26 mouse cellular contexts compared by ENCODE assay signal in the genomic region with DNA sequence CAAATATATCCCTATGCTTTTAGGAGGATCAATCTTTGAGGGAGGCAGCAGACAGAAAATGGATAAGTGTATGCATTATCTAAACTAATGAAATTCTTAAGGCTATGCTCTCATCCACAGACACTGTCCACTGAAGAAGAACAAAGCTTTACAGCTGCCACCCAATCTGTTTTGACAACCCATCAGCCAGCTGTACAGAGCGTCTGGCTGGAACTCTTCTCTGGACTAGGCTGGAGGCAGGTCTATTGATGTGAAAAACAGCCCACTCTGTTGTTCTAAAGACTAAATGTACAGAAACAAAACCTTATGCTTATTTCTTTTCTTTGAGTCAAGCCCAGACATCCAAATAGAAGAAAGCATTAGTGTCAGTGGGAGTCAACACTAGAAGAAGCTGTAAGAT. TPM values are rescaled to one million over a fixed set of nuclear protein-coding genes. Genes with fewer than 3 reads are reported as not detected.
DNase-seq lines count a peak whose midpoint lies in the region; ATAC-seq and TF ChIP-seq lines count a peak whose summit lies in the region.
"Had no signal": no experiment of that assay in that cellular context is flagged by ENCODE, and none has a peak within 500 bp of the region (broad histone marks: within the 10 kb centered on the region; RNA-seq: fewer than 3 reads in every experiment).

No protein-coding gene starts in this region.

- no peak for ATAC-seq in hindbrain, embryonic 13.5 days (ENCODE audit: low FRiP score)
- peak; percentile 43 for ATAC-seq in lung, postnatal 0 days
- ATAC-seq: CD4-positive, CD25-positive, alpha-beta regulatory T cell, adult 4 months; intestine, embryonic 16.5 days; midbrain, embryonic 15.5 days had no signal

- no peaks in the 10 kb centered on the region for H3K27me3 ChIP-seq in hindbrain, embryonic 10.5 days (ENCODE audit: insufficient read depth, poor library complexity, severe bottlenecking)
- no peaks in the 10 kb centered on the region for H3K27me3 ChIP-seq in hindbrain, embryonic 13.5 days
- no peaks in the 10 kb centered on the region for H3K27me3 ChIP-seq in lung, postnatal 0 days (replicated peaks; ENCODE audit: insufficient read depth, low read length)
- H3K27me3 ChIP-seq: embryonic facial prominence, embryonic 13.5 days; forebrain, embryonic 12.5 days; heart, embryonic 15.5 days; hindbrain, embryonic 12.5 days; limb, embryonic 12.5 days; liver, embryonic 15.5 days; midbrain, embryonic 15.5 days had no signal

- intact Hi-C loops in left cerebral cortex, postnatal 25 days (cut with DNase I), result no loop called here

- peaks cover 14% of the 10 kb centered on the region; the same call in 1 of the 2 replicates for H3K4me1 ChIP-seq in hindbrain, embryonic 10.5 days (replicated peaks)
- no peaks in the 10 kb centered on the region for H3K4me1 ChIP-seq in hindbrain, embryonic 13.5 days (replicated peaks)
- no peaks in the 10 kb centered on the region for H3K4me1 ChIP-seq in lung, postnatal 0 days (ENCODE audit: insufficient read depth, low read depth, low read length)
- H3K4me1 ChIP-seq: embryonic facial prominence, embryonic 13.5 days; heart, embryonic 15.5 days; hindbrain, embryonic 12.5 days; limb, embryonic 12.5 days; liver, embryonic 15.5 days; midbrain, embryonic 15.5 days had no signal

- no peaks in the 10 kb centered on the region for H3K36me3 ChIP-seq in hindbrain, embryonic 10.5 days
- H3K36me3 ChIP-seq in hindbrain, embryonic 13.5 days, result no peaks in the 10 kb centered on the region
- no peaks in the 10 kb centered on the region for H3K36me3 ChIP-seq in lung, postnatal 0 days (ENCODE audit: insufficient read depth, low read length)
- H3K36me3 ChIP-seq: embryonic facial prominence, embryonic 13.5 days; forebrain, embryonic 12.5 days; heart, embryonic 15.5 days; hindbrain, embryonic 12.5 days; limb, embryonic 12.5 days; liver, embryonic 15.5 days; midbrain, embryonic 15.5 days had no signal

- 0 out of 2 replicates have a peak overlapping the region, but pooled peaks have one; percentile 8 for H3K27ac ChIP-seq in hindbrain, embryonic 10.5 days
- no peak overlapping the region for H3K27ac ChIP-seq in hindbrain, embryonic 13.5 days
- no peak overlapping the region for H3K27ac ChIP-seq in lung, postnatal 0 days (ENCODE audit: low read length)
- H3K27ac ChIP-seq: embryonic facial prominence, embryonic 13.5 days; forebrain, embryonic 12.5 days; heart, embryonic 15.5 days; hindbrain, embryonic 12.5 days; limb, embryonic 12.5 days; liver, embryonic 15.5 days; midbrain, embryonic 15.5 days had no signal

- DNase-seq in hindbrain, embryonic 10.5 days (ENCODE audit: low spot score), result no peak
- peak; percentile 13 for DNase-seq in lung, postnatal 0 days (ENCODE audit: low spot score)
- DNase-seq in lung, postnatal 36 days, result no peak
- peak; percentile 10 for DNase-seq in R1 (ENCODE audit: low read depth, low spot score)
- peak; percentile 72 for DNase-seq in retina, embryonic 14.5 days (ENCODE audit: low spot score)
- no peak for DNase-seq in left cerebral cortex, postnatal 25 days (ENCODE audit: low spot score in 2 of 2)
- DNase-seq: adrenal gland, adult 8-10 months; cerebellum, adult 8-10 months; cerebellum, postnatal 25 days; gastrocnemius, postnatal 10 days; kidney, adult 8-10 months; kidney, postnatal 14 days; layer of hippocampus, adult 9-11 months; right cerebral cortex, postnatal 4 days had no signal

- no peak overlapping the region for H3K9ac ChIP-seq in hindbrain, embryonic 13.5 days
- H3K9ac ChIP-seq in lung, postnatal 0 days (replicated peaks; ENCODE audit: low read depth), result no peak overlapping the region
- H3K9ac ChIP-seq: embryonic facial prominence, embryonic 13.5 days; forebrain, embryonic 12.5 days; heart, embryonic 15.5 days; hindbrain, embryonic 12.5 days; limb, embryonic 12.5 days; liver, embryonic 15.5 days; midbrain, embryonic 15.5 days had no signal

- TF ChIP-seq EP300 in lung, postnatal 0 days (IDR thresholded peaks at IDR 0.05), result no peak

- no peak overlapping the region for H3K4me3 ChIP-seq in hindbrain, embryonic 10.5 days
- no peak overlapping the region for H3K4me3 ChIP-seq in hindbrain, embryonic 13.5 days
- no peak overlapping the region for H3K4me3 ChIP-seq in lung, postnatal 0 days (ENCODE audit: low read depth, low read length)
- H3K4me3 ChIP-seq: embryonic facial prominence, embryonic 13.5 days; erythroblast, embryonic 14.5 days; forebrain, embryonic 12.5 days; heart, embryonic 15.5 days; hindbrain, embryonic 12.5 days; limb, embryonic 12.5 days; liver, embryonic 15.5 days; midbrain, embryonic 15.5 days had no signal

- 19% methylated on average over 1 of the region's 1 CpGs for WGBS in hindbrain, embryonic 10.5 days
- WGBS in hindbrain, embryonic 13.5 days, result 17% methylated on average over 1 of the region's 1 CpGs
- 48% methylated on average over 1 of the region's 1 CpGs for WGBS in lung, postnatal 0 days

- no peak for TF ChIP-seq CTCF in lung, postnatal 0 days (IDR thresholded peaks at IDR 0.05)

- no peaks in the 10 kb centered on the region for H3K9me3 ChIP-seq in hindbrain, embryonic 10.5 days
- no peaks in the 10 kb centered on the region for H3K9me3 ChIP-seq in hindbrain, embryonic 13.5 days
- no peaks in the 10 kb centered on the region for H3K9me3 ChIP-seq in lung, postnatal 0 days (ENCODE audit: low read length)
- H3K9me3 ChIP-seq: embryonic facial prominence, embryonic 13.5 days; forebrain, embryonic 12.5 days; heart, embryonic 15.5 days; hindbrain, embryonic 12.5 days; limb, embryonic 12.5 days; liver, embryonic 15.5 days; midbrain, embryonic 15.5 days had no signal

- no peak overlapping the region for H3K4me2 ChIP-seq in hindbrain, embryonic 13.5 days
- no peak overlapping the region for H3K4me2 ChIP-seq in lung, postnatal 0 days (replicated peaks; ENCODE audit: low read depth, low read length)
- H3K4me2 ChIP-seq: embryonic facial prominence, embryonic 13.5 days; forebrain, embryonic 12.5 days; heart, embryonic 15.5 days; hindbrain, embryonic 12.5 days; limb, embryonic 12.5 days; liver, embryonic 15.5 days; midbrain, embryonic 15.5 days had no signal

RNA-seq across cellular contexts. Expression of a gene that starts 58.7 kb away (rescaled TPM):
- 99.8 and 130 TPM in 2 replicates for polyA plus RNA-seq in hindbrain, embryonic 10.5 days (2016; fragmentation: Nextera tagmentation; extraction: Ambion mirVana)
- 142 and 188 TPM in 2 replicates for polyA plus RNA-seq in hindbrain, embryonic 13.5 days (2015; fragmentation: Nextera tagmentation; extraction: Ambion mirVana)
- 349 and 355 TPM in 2 replicates for polyA plus RNA-seq in lung, postnatal 0 days (2015; fragmentation: Nextera tagmentation; extraction: Ambion mirVana)
- 10 to 100 TPM; 26.8 to 32.8 TPM for total RNA-seq in left cerebral cortex, postnatal 25 days (2021)
- total RNA-seq: neutrophil, adult 5-6 weeks had no signal

Comparison
In these comparisons a context has a peak if more than half of its experiments do, and no peak if none do; other contexts are left out.
1. DNase-seq: peak in lung, postnatal 0 days (single experiment), R1 (single experiment) and retina, embryonic 14.5 days (single experiment); none in hindbrain, embryonic 10.5 days (single experiment), lung, postnatal 36 days (single experiment) and left cerebral cortex, postnatal 25 days (0 of 2).